Mouse (Mus musculus) liver, embryonic 14.5 days (tissue): ENCODE measurements at regions not wholly inside any gene's neighbourhood (a gene's known extent, or its start where the extent isn't known, plus 50 kb on each side); places are given as distances from the start of the nearest gene placed in this dataset.
A peak's percentile ranks its signal among the peaks of the same experiment; 100 is the strongest.

Experiments used
- ATAC-seq: fragments of 200-750 bp; cut with Nextera tagmentation; 2 replicates; pipeline ENCODE4 v1.8.0; 2017; ENCODE audit warnings: moderate number of reproducible peaks, mild to moderate bottlenecking, moderate library complexity; ENCODE audit not compliant: insufficient read depth
- DNase-seq, 3 experiments: peaks; one replicate each; pipeline ENCODE4 v3.0.0-alpha.2; 2012 to 2013; ENCODE audit warnings: low read depth in 3 of 3, low spot score in 3 of 3
- H3K27ac ChIP-seq: fragments of 300-500 bp; sonication (generic); 2 replicates; pipeline ENCODE4 v1.5.1; 2014; ENCODE audit warnings: moderate library complexity, mild to moderate bottlenecking, control low read depth, inconsistent platforms
- H3K27me3 ChIP-seq: fragments of 300-500 bp; sonication (generic); 2 replicates; pipeline ENCODE4 v1.6.1; 2014; ENCODE audit warnings: mild to moderate bottlenecking, low read length, moderate library complexity; ENCODE audit not compliant: control insufficient read depth, insufficient read depth
- H3K36me3 ChIP-seq: fragments of 300-500 bp; sonication (generic); replicated peaks from 2 replicates; pipeline ENCODE4 v1.6.1; 2014; ENCODE audit warnings: low read depth; ENCODE audit not compliant: control insufficient read depth, insufficient read depth
- H3K4me1 ChIP-seq, 2 experiments: fragments of 200-500 bp in 1 of 2; fragments of 300-500 bp in 1 of 2; sonication (generic) in 1 of 2; replicated peaks; 2 replicates each; pipeline ENCODE4 v1.6.1; 2012 to 2014; ENCODE audit warnings: antibody characterized with exemption in 1 of 2, inconsistent platforms in 1 of 2, low read length in 1 of 2; ENCODE audit not compliant: control insufficient read depth in 2 of 2, insufficient read depth in 2 of 2
- H3K4me2 ChIP-seq: fragments of 300-500 bp; sonication (generic); 2 replicates; pipeline ENCODE4 v1.6.1; 2014; ENCODE audit warnings: low read depth, mild to moderate bottlenecking, control low read depth, moderate library complexity
- H3K4me3 ChIP-seq, 2 experiments: fragments of 200-500 bp in 1 of 2; fragments of 300-500 bp in 1 of 2; sonication (generic) in 1 of 2; 2 replicates each; pipeline ENCODE4 v1.5.1; 2012 to 2014; ENCODE audit warnings: low read depth in 2 of 2, low read length in 2 of 2, mild to moderate bottlenecking in 2 of 2, control low read depth in 1 of 2, inconsistent platforms in 1 of 2, moderate library complexity in 1 of 2; ENCODE audit not compliant: insufficient read depth in 1 of 2
- H3K9ac ChIP-seq: fragments of 300-500 bp; sonication (generic); replicated peaks from 2 replicates; pipeline ENCODE4 v1.6.1; 2014; ENCODE audit warnings: mild to moderate bottlenecking, control low read depth, moderate library complexity
- H3K9me3 ChIP-seq: fragments of 300-500 bp; sonication (generic); 2 replicates; pipeline ENCODE4 v1.6.1; 2016; ENCODE audit warnings: low read length, mixed read lengths; ENCODE audit not compliant: control insufficient read depth
- CTCF ChIP-seq: IDR thresholded peaks from 2 replicates; pipeline ENCODE4 v1.5.1; 2016; ENCODE audit warnings: antibody characterized with exemption, low read depth, control low read depth
- EP300 ChIP-seq: IDR thresholded peaks from 2 replicates; pipeline ENCODE4 v1.6.1; 2016; ENCODE audit warnings: antibody characterized with exemption, low read depth
- WGBS: fragments of 180-500 bp; shearing (Covaris S2); extraction: QIAGEN DNeasy Blood & Tissue Kit; methylation state at CpG from one replicate; pipeline ENCODE4 v1.1.7; 2014; ENCODE audit not compliant: insufficient replicate concordance; 5-methylcytosine and 5-hydroxymethylcytosine counted together

GRCm38 (mm10) chr1:151125764-151126485 lies 56.4 kb upstream of the Gm47985 start:
- no peak overlapping the region for H3K9ac ChIP-seq
- ATAC-seq, result no peak
- no peaks in the 10 kb centered on the region for H3K36me3 ChIP-seq
- H3K27ac ChIP-seq, result peak overlapping the region; percentile 25; the same call in 1 of the 2 replicates
- no peak overlapping the region for H3K4me3 ChIP-seq
- no peak overlapping the region for H3K4me2 ChIP-seq
- TF ChIP-seq EP300, result no peak
- TF ChIP-seq CTCF, result no peak
- no peak for DNase-seq
- peaks cover 31 to 35% of the 10 kb centered on the region in 2 experiments for H3K4me1 ChIP-seq
- H3K27me3 ChIP-seq, result no peaks in the 10 kb centered on the region
- no peaks in the 10 kb centered on the region for H3K9me3 ChIP-seq
- WGBS, result 68% methylated on average over 3 of the region's 3 CpGs

DNA sequence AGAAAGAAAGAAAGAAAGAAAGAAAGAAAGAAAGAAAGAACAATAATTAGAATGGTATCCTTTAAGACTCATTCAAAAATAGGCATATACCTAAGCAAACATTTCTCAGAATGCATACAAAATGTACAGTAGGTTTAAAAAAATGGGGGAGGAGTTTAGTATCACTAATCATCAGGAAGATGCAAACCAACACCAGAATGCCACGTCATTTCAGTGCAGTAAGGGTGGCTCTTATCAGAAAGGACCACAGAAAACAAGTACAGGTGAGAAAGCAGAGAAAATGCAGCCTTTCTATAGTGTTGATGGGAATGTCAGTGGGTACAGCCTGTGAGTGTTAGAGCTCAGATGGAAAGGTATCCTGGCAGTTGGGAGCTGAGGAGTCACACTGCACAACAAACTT lies 55.6 kb upstream of the Gm47985 start:
- peak overlapping the region; percentile 63 for H3K27ac ChIP-seq

GRCm38 (mm10) chr1:151128005-151128404 lies 54.3 kb upstream of the Gm47985 start:
- TF ChIP-seq EP300 (no peak), CTCF (no peak)
- DNase-seq (peak in 1 of 3 experiments; percentile 31), ATAC-seq (no peak)
- Histone ChIP-seq H3K4me3 (no peak overlapping the region), H3K9me3 (no peaks in the 10 kb centered on the region), H3K27ac (peak overlapping the region; percentile 27), H3K27me3 (no peaks in the 10 kb centered on the region), H3K36me3 (no peaks in the 10 kb centered on the region), H3K4me1 (peaks cover 44 to 52% of the 10 kb centered on the region in 2 experiments), H3K9ac (no peak overlapping the region), H3K4me2 (no peak overlapping the region)
- 66% methylated on average over 5 of the region's 5 CpGs for WGBS

More for the DNA sequence above, 55.6 kb upstream of the Gm47985 start:
- no peak overlapping the region; the same call in 1 of the 2 replicates for H3K9ac ChIP-seq
- WGBS, result 10% methylated on average over 1 of the region's 1 CpGs
- DNase-seq (peak; percentile 53 to 74 (median 58)), ATAC-seq (peak; percentile 70)
- no peaks in the 10 kb centered on the region for H3K27me3 ChIP-seq
- peaks cover 40 to 43% of the 10 kb centered on the region in 2 experiments for H3K4me1 ChIP-seq
- TF ChIP-seq EP300 (peak; percentile 50), CTCF (no peak)
- peak overlapping the region; percentile 26; the same call in 1 of the 2 replicates for H3K4me2 ChIP-seq
- no peaks in the 10 kb centered on the region for H3K9me3 ChIP-seq
- H3K4me3 ChIP-seq, result no peak overlapping the region
- H3K36me3 ChIP-seq, result no peaks in the 10 kb centered on the region

DNA sequence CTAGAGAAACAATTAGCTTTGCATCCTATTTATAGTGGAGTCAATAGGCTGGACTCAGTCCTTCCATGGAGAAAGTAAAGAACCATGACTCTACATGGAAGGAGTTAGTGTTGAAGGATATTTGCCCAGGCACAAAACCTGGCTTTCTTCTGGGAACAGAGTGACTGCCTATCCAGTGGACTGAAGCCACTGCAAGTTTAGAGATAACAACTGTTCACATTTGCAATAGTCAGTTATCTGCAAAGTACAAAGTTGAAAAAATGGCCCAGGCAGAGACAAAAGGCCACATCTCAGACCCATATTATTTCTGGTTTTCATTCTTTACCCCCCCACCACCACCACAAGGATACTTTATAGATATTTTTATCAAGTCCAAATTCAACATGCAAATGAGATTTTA lies 53.4 kb upstream of the Gm47985 start:
- Histone ChIP-seq H3K4me3 (no peak overlapping the region), H3K4me2 (no peak overlapping the region; the same call in 1 of the 2 replicates), H3K9me3 (no peaks in the 10 kb centered on the region), H3K36me3 (no peaks in the 10 kb centered on the region), H3K27ac (peak overlapping the region; percentile 61), H3K9ac (no peak overlapping the region), H3K27me3 (no peaks in the 10 kb centered on the region), H3K4me1 (peaks cover 44 to 52% of the 10 kb centered on the region in 2 experiments)
- DNase-seq (peak in 1 of 3 experiments; percentile 39), ATAC-seq (peak; percentile 34; the same call in 1 of the 2 replicates)
- TF ChIP-seq EP300, result peak; percentile 53
- no peak for TF ChIP-seq CTCF

DNA sequence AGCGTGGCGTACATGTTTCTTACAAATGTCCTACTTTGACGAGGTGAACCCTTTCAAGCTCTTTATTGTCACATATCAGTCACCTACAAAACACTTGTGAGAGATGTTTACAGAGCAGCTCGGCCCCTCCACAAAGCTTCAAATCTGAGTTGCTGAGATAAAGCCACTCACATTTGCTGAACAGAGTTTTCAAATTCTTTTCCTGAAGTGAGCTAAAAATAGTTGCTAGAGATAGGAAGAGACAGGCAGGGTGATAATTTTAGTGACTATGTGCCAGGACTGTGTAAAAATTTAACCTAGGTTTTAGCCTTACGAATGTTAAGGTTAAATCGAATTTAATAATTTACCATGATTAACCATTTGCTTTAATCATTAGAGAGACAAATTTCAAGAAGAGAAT lies 52.3 kb upstream of the Gm47985 start:
- no peaks in the 10 kb centered on the region for H3K36me3 ChIP-seq
- DNase-seq (peak in 2 of 3 experiments; percentile 23 to 40), ATAC-seq (no peak)
- H3K4me3 ChIP-seq, result no peak overlapping the region
- no peaks in the 10 kb centered on the region for H3K9me3 ChIP-seq
- TF ChIP-seq CTCF (no peak), EP300 (0 out of 2 replicates have a peak, but pooled peaks have one; percentile 22)
- H3K4me1 ChIP-seq, result peaks cover 44 to 52% of the 10 kb centered on the region in 2 experiments
- H3K27me3 ChIP-seq, result no peaks in the 10 kb centered on the region
- peak overlapping the region; percentile 45 for H3K27ac ChIP-seq
- peak overlapping the region; percentile 43; the same call in 1 of the 2 replicates for H3K9ac ChIP-seq
- H3K4me2 ChIP-seq, result no peak overlapping the region
- 32% methylated on average over 6 of the region's 6 CpGs for WGBS
